Mouse (Mus musculus) limb, embryonic 15.5 days (tissue): ENCODE results near the gene Med12l. TPM values are rescaled to one million over a fixed set of nuclear protein-coding genes. Genes with fewer than 3 reads are reported as not detected.

Source experiments
- ATAC-seq: fragments of 200-750 bp; cut with Nextera tagmentation; 2 replicates; pipeline ENCODE4 v1.8.0; 2017; ENCODE audit warnings: low read depth, moderate TSS enrichment; ENCODE audit not compliant: insufficient number of reproducible peaks, low FRiP score, low TSS enrichment
- H3K27ac ChIP-seq: fragments of 300-500 bp; sonication (generic); 2 replicates; pipeline ENCODE4 v1.5.1; 2015; ENCODE audit warnings: moderate library complexity, mild to moderate bottlenecking, inconsistent platforms
- H3K27me3 ChIP-seq: fragments of 300-500 bp; sonication (generic); 2 replicates; pipeline ENCODE4 v1.6.1; 2015; ENCODE audit warnings: inconsistent platforms
- H3K36me3 ChIP-seq: fragments of 300-500 bp; sonication (generic); 2 replicates; pipeline ENCODE4 v1.6.1; 2015; ENCODE audit warnings: inconsistent platforms
- H3K4me1 ChIP-seq: fragments of 300-500 bp; sonication (generic); 2 replicates; pipeline ENCODE4 v1.6.1; 2015; ENCODE audit warnings: inconsistent platforms
- H3K4me2 ChIP-seq: fragments of 300-500 bp; sonication (generic); 2 replicates; pipeline ENCODE4 v1.6.1; 2015; ENCODE audit warnings: mild to moderate bottlenecking, inconsistent platforms
- H3K4me3 ChIP-seq: fragments of 300-500 bp; sonication (generic); 2 replicates; pipeline ENCODE4 v1.5.1; 2015; ENCODE audit warnings: mild to moderate bottlenecking, inconsistent platforms
- H3K9ac ChIP-seq: fragments of 300-500 bp; sonication (generic); 2 replicates; pipeline ENCODE4 v1.6.1; 2015; ENCODE audit warnings: inconsistent platforms
- H3K9me3 ChIP-seq: fragments of 300-500 bp; sonication (generic); 2 replicates; pipeline ENCODE4 v1.6.1; 2016; ENCODE audit warnings: inconsistent platforms
- WGBS: fragments of 180-500 bp; shearing (Covaris S2); methylation state at CpG from one replicate; pipeline ENCODE4 v1.1.7; 2015; 5-methylcytosine and 5-hydroxymethylcytosine counted together
- polyA plus RNA-seq: library from polyadenylated mRNA; unstranded; fragments of >200 nt; fragmentation: Nextera tagmentation; extraction: Ambion mirVana; gene quantifications from 2 replicates; pipeline ENCODE4 v1.2.1, GENCODE M21; 2015

Gene Med12l
- polyA plus RNA-seq, 1 experiment from 2014 or later = 2.0 TPM

GRCm38 (mm10) chr3:59248031-59248430 lies 242.4 kb downstream of the Med12l start:
- Histone ChIP-seq H3K27me3 (no peaks in the 10 kb centered on the region), H3K4me1 (peaks cover 4% of the 10 kb centered on the region; the same call in 1 of the 2 replicates), H3K9me3 (no peaks in the 10 kb centered on the region), H3K9ac (no peak overlapping the region), H3K36me3 (no peaks in the 10 kb centered on the region), H3K27ac (no peak overlapping the region), H3K4me3 (no peak overlapping the region), H3K4me2 (no peak overlapping the region)
- no peak for ATAC-seq
- 69% methylated on average over 6 of the region's 6 CpGs for WGBS

GRCm38 (mm10) chr3:59250454-59250853 lies 244.8 kb downstream of the Med12l start:
- 93% methylated on average over 1 of the region's 1 CpGs for WGBS
- Histone ChIP-seq H3K9ac (no peak overlapping the region), H3K27ac (no peak overlapping the region), H3K9me3 (no peaks in the 10 kb centered on the region), H3K36me3 (no peaks in the 10 kb centered on the region), H3K4me3 (no peak overlapping the region), H3K4me1 (no peaks in the 10 kb centered on the region), H3K4me2 (no peak overlapping the region), H3K27me3 (no peaks in the 10 kb centered on the region)
- no peak for ATAC-seq

DNA sequence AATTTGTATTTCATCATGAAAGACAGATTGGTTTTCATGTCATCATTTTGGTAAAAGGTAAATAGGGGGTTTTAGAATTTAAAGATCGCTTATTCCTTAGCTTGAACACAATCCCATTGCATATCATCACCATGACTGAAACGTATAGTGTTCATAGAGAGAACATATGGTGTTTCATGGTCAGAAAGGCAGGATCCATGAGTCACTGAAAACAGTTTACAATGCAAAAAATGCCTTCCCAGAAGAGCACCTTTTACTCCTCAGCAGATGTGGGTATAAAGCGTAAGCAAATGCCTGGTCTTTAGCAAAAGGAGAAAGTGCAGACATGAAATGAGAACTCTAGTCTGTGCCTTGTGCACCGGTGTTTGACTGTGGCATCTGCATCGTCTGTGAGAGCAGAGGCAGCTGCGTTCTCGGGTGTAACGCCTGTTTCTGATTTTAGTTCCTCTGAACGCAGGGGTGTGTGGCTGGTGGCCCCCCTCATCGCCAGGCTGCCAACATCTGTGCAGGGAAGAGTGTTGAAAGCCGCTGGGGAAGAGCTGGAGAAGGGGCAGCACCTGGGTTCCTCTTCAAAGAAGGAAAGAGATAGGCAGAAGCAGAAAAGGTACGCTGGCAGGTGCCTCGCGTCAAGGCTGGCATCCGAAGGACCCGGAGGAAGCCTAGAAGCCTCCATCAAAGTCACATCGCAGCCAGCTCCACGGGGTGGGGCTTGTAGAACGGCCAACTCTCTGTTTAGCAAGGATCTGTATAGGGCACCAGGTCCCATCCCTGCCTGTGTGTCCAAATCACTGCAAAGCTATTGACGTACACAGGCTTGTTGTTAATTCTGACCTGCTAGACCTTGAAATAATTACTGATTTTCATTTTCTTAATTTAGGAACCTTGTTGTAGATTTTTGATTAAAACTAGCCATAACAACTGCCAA lies 252.4 kb downstream of the Med12l start:
- WGBS = 48% methylated on average over 20 of the region's 20 CpGs
- no peak overlapping the region for H3K4me2 ChIP-seq

GRCm38 (mm10) chr3:59260745-59261144 lies 255.1 kb downstream of the Med12l start:
- Histone ChIP-seq H3K4me2 (no peak overlapping the region), H3K27ac (no peak overlapping the region), H3K27me3 (no peaks in the 10 kb centered on the region), H3K4me1 (peaks cover 5% of the 10 kb centered on the region; the same call in 1 of the 2 replicates), H3K9me3 (no peaks in the 10 kb centered on the region), H3K4me3 (no peak overlapping the region), H3K36me3 (no peaks in the 10 kb centered on the region), H3K9ac (no peak overlapping the region)
- ATAC-seq = no peak
- whole genome bisulfite sequencing = 34% methylated on average over 5 of the region's 5 CpGs

More for the DNA sequence above, 252.4 kb downstream of the Med12l start:
- Histone ChIP-seq H3K4me1 (peaks cover 5% of the 10 kb centered on the region; the same call in 1 of the 2 replicates), H3K9ac (no peak overlapping the region), H3K9me3 (no peaks in the 10 kb centered on the region), H3K4me3 (no peak overlapping the region), H3K27me3 (no peaks in the 10 kb centered on the region), H3K36me3 (no peaks in the 10 kb centered on the region), H3K27ac (no peak overlapping the region)
- no peak for ATAC-seq

GRCm38 (mm10) chr3:59261709-59262472 lies 256.3 kb downstream of the Med12l start:
- 77% methylated on average over 9 of the region's 9 CpGs for WGBS

DNA sequence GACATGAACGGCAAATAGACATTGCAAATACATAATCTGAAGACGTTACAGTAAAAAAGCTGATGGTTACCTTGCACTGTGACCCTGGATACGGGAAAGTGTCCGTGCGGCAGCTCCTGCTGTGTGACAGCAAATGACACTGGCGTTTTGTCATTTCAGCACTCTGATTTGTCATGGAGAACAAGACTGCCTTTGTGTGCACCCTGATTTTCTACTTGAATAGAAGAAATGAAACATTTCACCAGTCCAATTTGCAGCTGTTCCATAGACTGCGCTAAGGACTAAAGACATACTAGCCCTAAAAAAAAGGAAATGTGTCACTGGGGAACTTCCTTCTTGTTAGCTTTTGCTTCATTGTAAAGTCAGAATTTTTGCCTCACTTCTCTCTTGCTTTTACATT lies 257.1 kb downstream of the Med12l start, which contains the start of gene P2ry12:
Gene P2ry12, minus strand, starts transcription at position 168 of the 400 bp plus-strand sequence.
- Histone ChIP-seq H3K4me2 (no peak within 1 kb of the TSS), H3K9me3 (no peaks in the 10 kb centered on the region), H3K4me3 (no peak within 1 kb of the TSS), H3K4me1 (peaks cover 5% of the 10 kb centered on the region; the same call in 1 of the 2 replicates), H3K27me3 (no peaks in the 10 kb centered on the region), H3K27ac (no peak within 1 kb of the TSS), H3K9ac (no peak within 1 kb of the TSS), H3K36me3 (no peaks in the 10 kb centered on the region)
- WGBS = 78% methylated on average over 7 of the region's 7 CpGs
- no peak for ATAC-seq

More at GRCm38 (mm10) chr3:59261709-59262472, 256.3 kb downstream of the Med12l start:
- no peak for ATAC-seq
- H3K4me3 ChIP-seq = no peak overlapping the region
- no peak overlapping the region for H3K4me2 ChIP-seq
- H3K9ac ChIP-seq = no peak overlapping the region
- no peaks in the 10 kb centered on the region for H3K27me3 ChIP-seq
- no peaks in the 10 kb centered on the region for H3K9me3 ChIP-seq
- peaks cover 5% of the 10 kb centered on the region; the same call in 1 of the 2 replicates for H3K4me1 ChIP-seq
- H3K27ac ChIP-seq = no peak overlapping the region
- no peaks in the 10 kb centered on the region for H3K36me3 ChIP-seq

DNA sequence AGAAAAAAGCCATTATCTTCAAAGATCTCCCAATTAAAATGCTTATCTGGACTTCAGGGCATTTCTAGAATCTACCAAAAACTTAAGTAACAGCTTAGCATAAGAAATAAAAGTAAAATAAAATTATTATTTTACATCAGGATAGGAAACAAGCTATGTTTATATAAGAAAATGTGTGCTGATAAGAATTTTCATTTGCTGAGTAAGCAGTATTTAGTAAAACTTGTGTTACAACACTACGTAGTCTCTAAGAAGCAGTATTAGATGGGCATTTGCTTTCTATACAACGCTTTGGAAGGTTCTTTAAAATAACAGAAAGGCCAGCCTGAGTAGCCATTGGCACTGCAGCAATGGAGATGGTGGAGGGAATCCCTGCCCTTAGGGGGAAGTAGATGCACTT lies 257.8 kb downstream of the Med12l start:
- no peak for ATAC-seq
- no peaks in the 10 kb centered on the region for H3K27me3 ChIP-seq
- H3K4me2 ChIP-seq = no peak overlapping the region
- no peaks in the 10 kb centered on the region for H3K4me1 ChIP-seq
- no peaks in the 10 kb centered on the region for H3K9me3 ChIP-seq
- WGBS = 88% methylated on average over 2 of the region's 2 CpGs
- H3K9ac ChIP-seq = no peak overlapping the region
- H3K36me3 ChIP-seq = no peaks in the 10 kb centered on the region
- H3K27ac ChIP-seq = no peak overlapping the region
- no peak overlapping the region for H3K4me3 ChIP-seq

- no peaks in the 10 kb centered on the region for H3K4me1 ChIP-seq
- H3K4me2 ChIP-seq = no peak overlapping the region
- no peaks in the 10 kb centered on the region for H3K27me3 ChIP-seq
- H3K9ac ChIP-seq = no peak overlapping the region
- H3K4me3 ChIP-seq = no peak overlapping the region
- no peak for ATAC-seq
- H3K9me3 ChIP-seq = no peaks in the 10 kb centered on the region
- no peak overlapping the region for H3K27ac ChIP-seq
- H3K36me3 ChIP-seq = no peaks in the 10 kb centered on the region
- WGBS = 77% methylated on average over 3 of the region's 3 CpGs
Measured at GRCm38 (mm10) chr3:59263988-59264387, 258.4 kb downstream of the Med12l start.

- Histone ChIP-seq H3K9ac (no peak overlapping the region), H3K4me3 (no peak overlapping the region), H3K4me2 (no peak overlapping the region), H3K36me3 (no peaks in the 10 kb centered on the region), H3K4me1 (no peaks in the 10 kb centered on the region), H3K27me3 (no peaks in the 10 kb centered on the region), H3K9me3 (no peaks in the 10 kb centered on the region), H3K27ac (no peak overlapping the region)
- no peak for ATAC-seq
- 89% methylated on average over 6 of the region's 6 CpGs for WGBS
Measured at GRCm38 (mm10) chr3:59270811-59271210, 265.2 kb downstream of the Med12l start.

DNA sequence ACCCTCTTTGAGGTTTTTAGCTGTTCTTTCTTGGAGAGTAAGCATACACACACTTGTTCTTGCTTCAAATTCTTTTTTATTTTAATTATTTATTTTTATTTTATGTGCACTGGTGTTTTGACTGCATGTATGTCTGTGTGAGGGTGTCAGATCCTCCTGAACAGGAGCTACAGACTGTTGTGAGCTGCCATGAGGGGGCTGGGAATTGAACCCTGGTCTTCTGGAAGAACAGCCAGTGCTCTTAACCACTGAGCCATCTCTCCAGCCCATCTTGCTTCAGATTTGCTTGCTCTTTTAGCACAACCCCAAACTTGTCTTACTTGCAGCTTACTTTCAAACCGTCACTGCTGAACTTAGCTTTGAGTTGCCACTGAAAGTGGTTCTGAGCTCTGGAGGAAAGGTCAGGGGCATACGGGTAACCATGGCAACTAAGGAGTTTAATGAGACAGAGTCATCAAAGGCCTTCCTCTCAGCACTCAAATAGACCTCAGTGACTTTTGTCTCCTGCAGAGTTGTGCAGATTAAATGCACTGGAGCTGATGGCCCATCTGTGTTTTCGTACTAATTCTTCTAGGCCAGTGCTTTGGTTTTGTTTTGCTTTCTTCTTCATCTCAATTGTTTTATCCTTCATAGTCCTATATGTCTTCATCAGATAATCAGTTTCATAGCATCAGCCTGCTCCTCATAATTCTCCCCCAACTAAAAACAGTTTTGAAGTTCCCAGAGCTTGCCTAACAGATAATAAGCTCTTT lies 272.1 kb downstream of the Med12l start:
- Histone ChIP-seq H3K27me3 (no peaks in the 10 kb centered on the region), H3K4me2 (no peak overlapping the region), H3K4me1 (no peaks in the 10 kb centered on the region), H3K36me3 (no peaks in the 10 kb centered on the region), H3K9me3 (no peaks in the 10 kb centered on the region), H3K9ac (no peak overlapping the region), H3K27ac (no peak overlapping the region), H3K4me3 (no peak overlapping the region)
- 36% methylated on average over 3 of the region's 3 CpGs for WGBS
- ATAC-seq = no peak

DNA sequence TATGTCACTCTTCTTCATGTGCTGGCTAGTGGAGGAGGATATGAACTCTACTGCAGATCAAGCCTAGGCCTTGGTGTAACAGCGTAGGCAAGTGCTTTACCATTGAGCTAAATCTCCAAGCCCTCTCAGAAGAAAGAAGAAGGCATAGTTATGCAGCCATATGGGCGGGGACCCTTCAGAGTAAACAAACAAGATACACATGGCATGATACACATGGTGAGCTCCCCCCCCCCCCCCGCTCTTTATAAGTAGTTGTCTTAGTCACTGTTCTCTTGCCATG lies 272.6 kb downstream of the Med12l start:
- H3K27ac ChIP-seq = no peak overlapping the region
- no peaks in the 10 kb centered on the region for H3K27me3 ChIP-seq
- no peak for ATAC-seq
- H3K36me3 ChIP-seq = no peaks in the 10 kb centered on the region
- no peak overlapping the region for H3K4me3 ChIP-seq
- no peak overlapping the region for H3K9ac ChIP-seq
- WGBS = 85% methylated on average over 3 of the region's 3 CpGs
- H3K9me3 ChIP-seq = no peaks in the 10 kb centered on the region
- H3K4me2 ChIP-seq = no peak overlapping the region
- H3K4me1 ChIP-seq = no peaks in the 10 kb centered on the region
